In the genomic region with DNA sequence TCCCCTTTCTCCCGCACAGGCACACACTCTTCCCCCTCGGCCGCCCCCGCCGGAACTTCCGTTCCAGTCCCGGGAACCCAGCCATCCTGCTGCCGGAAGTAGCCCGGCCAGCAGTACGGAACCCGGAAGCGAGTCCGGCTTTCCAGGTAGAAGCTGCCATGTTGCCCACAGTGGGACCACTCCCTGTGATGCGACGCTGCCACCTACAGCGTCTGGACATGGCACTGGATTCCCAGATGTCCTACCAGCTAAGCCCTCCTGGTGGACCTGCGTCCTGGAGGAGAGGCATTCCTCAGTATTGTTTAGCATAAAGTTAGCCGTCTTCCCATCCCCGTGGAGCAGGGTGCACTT, we compare ENCODE assay signal across 7 mouse cellular contexts. TPM values are rescaled to one million over a fixed set of nuclear protein-coding genes. Genes with fewer than 3 reads are reported as not detected.
DNase-seq lines count a peak whose midpoint lies in the region; ATAC-seq lines count a peak whose summit lies in the region.

TSS of gene Lypla2 (minus strand) at position 71 of the 351 bp plus-strand sequence.

- no peaks in the 10 kb centered on the region for H3K9me3 ChIP-seq in embryonic facial prominence, embryonic 11.5 days (replicated peaks; ENCODE audit: control insufficient read depth, low read length)
- no peaks in the 10 kb centered on the region for H3K9me3 ChIP-seq in limb, embryonic 12.5 days
- no peaks in the 10 kb centered on the region for H3K9me3 ChIP-seq in midbrain, embryonic 14.5 days (ENCODE audit: control insufficient read depth, low read length)

- peaks cover 17% of the 10 kb centered on the region for H3K36me3 ChIP-seq in embryonic facial prominence, embryonic 11.5 days (replicated peaks; ENCODE audit: control insufficient read depth, insufficient read depth, low read depth, low read length)
- H3K36me3 ChIP-seq in limb, embryonic 12.5 days, result peaks cover 70% of the 10 kb centered on the region
- peaks cover 64% of the 10 kb centered on the region for H3K36me3 ChIP-seq in midbrain, embryonic 14.5 days (ENCODE audit: control insufficient read depth, insufficient read depth, low read length)

- H3K27me3 ChIP-seq in embryonic facial prominence, embryonic 11.5 days (ENCODE audit: control insufficient read depth, insufficient read depth, low read length), result no peaks in the 10 kb centered on the region
- no peaks in the 10 kb centered on the region for H3K27me3 ChIP-seq in limb, embryonic 12.5 days
- H3K27me3 ChIP-seq in midbrain, embryonic 14.5 days (ENCODE audit: control insufficient read depth, insufficient read depth, low read length), result no peaks in the 10 kb centered on the region

- under 1% methylated on average over 19 of the region's 19 CpGs for WGBS in embryonic facial prominence, embryonic 11.5 days
- 2% methylated on average over 19 of the region's 19 CpGs for WGBS in limb, embryonic 12.5 days
- under 1% methylated on average over 19 of the region's 19 CpGs for WGBS in midbrain, embryonic 14.5 days

- peak; percentile 68 for ATAC-seq in embryonic facial prominence, embryonic 11.5 days (replicated peaks; ENCODE audit: insufficient number of reproducible peaks, low FRiP score, low TSS enrichment, low read depth)
- peak; percentile 76 for ATAC-seq in limb, embryonic 12.5 days (ENCODE audit: insufficient number of reproducible peaks, insufficient read depth, low FRiP score, low TSS enrichment, low read depth)
- ATAC-seq in midbrain, embryonic 14.5 days (ENCODE audit: low FRiP score, low TSS enrichment), result peak; percentile 81

- DNase-seq in adrenal gland, postnatal 14 days, result peak; percentile 95
- peak; percentile 89 for DNase-seq in embryonic facial prominence, embryonic 11.5 days (ENCODE audit: low spot score)
- DNase-seq in heart, adult 11 months, result peak; percentile 99
- peak; percentile 88 for DNase-seq in kidney, adult 18-20 months
- DNase-seq in midbrain, embryonic 14.5 days, result peak; percentile 92
- peak; percentile 75 for DNase-seq in spleen, adult 18-20 months

- peak within 1 kb of the TSS; percentile 93 for H3K4me3 ChIP-seq in embryonic facial prominence, embryonic 11.5 days (ENCODE audit: low read depth, low read length)
- peak within 1 kb of the TSS; percentile 100 for H3K4me3 ChIP-seq in limb, embryonic 12.5 days (replicated peaks)
- H3K4me3 ChIP-seq in midbrain, embryonic 14.5 days (replicated peaks; ENCODE audit: low read depth, low read length), result peak within 1 kb of the TSS; percentile 91

- H3K9ac ChIP-seq in embryonic facial prominence, embryonic 11.5 days (replicated peaks; ENCODE audit: low read length), result peak within 1 kb of the TSS; percentile 81
- H3K9ac ChIP-seq in limb, embryonic 12.5 days (replicated peaks), result peak within 1 kb of the TSS; percentile 93
- peak within 1 kb of the TSS; percentile 90 for H3K9ac ChIP-seq in midbrain, embryonic 14.5 days (replicated peaks; ENCODE audit: low read length)

- peak within 1 kb of the TSS; percentile 87 for H3K4me2 ChIP-seq in embryonic facial prominence, embryonic 11.5 days (ENCODE audit: low read depth, low read length)
- peak within 1 kb of the TSS; percentile 98 for H3K4me2 ChIP-seq in limb, embryonic 12.5 days
- H3K4me2 ChIP-seq in midbrain, embryonic 14.5 days (ENCODE audit: low read length), result peak within 1 kb of the TSS; percentile 84

- H3K27ac ChIP-seq in embryonic facial prominence, embryonic 11.5 days (replicated peaks; ENCODE audit: low read depth, low read length), result no peak within 1 kb of the TSS
- peak within 1 kb of the TSS; percentile 66 for H3K27ac ChIP-seq in limb, embryonic 12.5 days
- peak within 1 kb of the TSS; percentile 70; the same call in 1 of the 2 replicates for H3K27ac ChIP-seq in midbrain, embryonic 14.5 days (replicated peaks; ENCODE audit: low read depth, low read length)

- H3K4me1 ChIP-seq in embryonic facial prominence, embryonic 11.5 days (ENCODE audit: control insufficient read depth, insufficient read depth, low read length), result no peaks in the 10 kb centered on the region; the same call in 1 of the 2 replicates
- peaks cover 21% of the 10 kb centered on the region for H3K4me1 ChIP-seq in limb, embryonic 12.5 days (replicated peaks)
- H3K4me1 ChIP-seq in midbrain, embryonic 14.5 days (ENCODE audit: control insufficient read depth, insufficient read depth, low read length), result peaks cover 12% of the 10 kb centered on the region

RNA-seq across cellular contexts. Expression of gene Lypla2, which starts in this region (rescaled TPM):
- total RNA-seq in adrenal gland, postnatal 14 days (2021), result 57.2 and 63.9 TPM in 2 replicates
- polyA plus RNA-seq in embryonic facial prominence, embryonic 11.5 days (2014; fragmentation: Nextera tagmentation; extraction: Ambion mirVana), result 99.6 and 114 TPM in 2 replicates
- polyA plus RNA-seq in limb, embryonic 12.5 days (2016; fragmentation: Nextera tagmentation; extraction: Ambion mirVana), result 126 and 127 TPM in 2 replicates
- polyA plus RNA-seq in midbrain, embryonic 14.5 days (2014; fragmentation: Nextera tagmentation; extraction: Ambion mirVana), result 201 and 236 TPM in 2 replicates
